Mouse (Mus musculus) 3134 (cell line): ENCODE data around the gene Plch1.

ENCODE experiments used
- DNase-seq: peaks from one replicate; pipeline ENCODE4 v3.0.0-alpha.2; 2011; ENCODE audit warnings: low spot score; ENCODE audit not compliant: insufficient read length; ENCODE audit errors: extremely low read depth

Plch1 gene

GRCm38 (mm10) chr3:63865069-63865468, 34.2 kb downstream of the Plch1 start:
- DNase-seq, result no peak

GRCm38 (mm10) chr3:63862716-63863115, 36.6 kb downstream of the Plch1 start:
- DNase-seq, result no peak

- no peak for DNase-seq
Measured at GRCm38 (mm10) chr3:63852828-63853227, 46.4 kb downstream of the Plch1 start.

- DNase-seq, result no peak
Measured at GRCm38 (mm10) chr3:63851125-63851698, 48.1 kb downstream of the Plch1 start.

- no peak for DNase-seq
Measured at GRCm38 (mm10) chr3:63849765-63850346, 49.4 kb downstream of the Plch1 start.

GRCm38 (mm10) chr3:63844141-63844540, 55.1 kb downstream of the Plch1 start:
- DNase-seq, result no peak

- DNase-seq, result no peak
Measured at GRCm38 (mm10) chr3:63842436-63842835, 56.8 kb downstream of the Plch1 start.

GRCm38 (mm10) chr3:63837750-63838149, 61.5 kb downstream of the Plch1 start:
- DNase-seq, result no peak

- DNase-seq, result no peak
Measured at GRCm38 (mm10) chr3:63836937-63837632, 62.2 kb downstream of the Plch1 start.

GRCm38 (mm10) chr3:63835816-63836215, 63.5 kb downstream of the Plch1 start:
- DNase-seq, result no peak

- no peak for DNase-seq
Measured at GRCm38 (mm10) chr3:63823874-63824400, 75.3 kb downstream of the Plch1 start.

- no peak for DNase-seq
Measured at GRCm38 (mm10) chr3:63822631-63823030, 76.6 kb downstream of the Plch1 start.

GRCm38 (mm10) chr3:63815131-63815530, 84.1 kb downstream of the Plch1 start:
- no peak for DNase-seq

GRCm38 (mm10) chr3:63814203-63814602, 85.1 kb downstream of the Plch1 start:
- DNase-seq, result no peak

- no peak for DNase-seq
Measured at GRCm38 (mm10) chr3:63806906-63807305, 92.4 kb downstream of the Plch1 start.

- no peak for DNase-seq
Measured at GRCm38 (mm10) chr3:63805496-63805895, 93.8 kb downstream of the Plch1 start.

- DNase-seq, result no peak
Measured at GRCm38 (mm10) chr3:63800685-63801084, 98.6 kb downstream of the Plch1 start.

- DNase-seq, result no peak
Measured at GRCm38 (mm10) chr3:63786805-63787365, 112.4 kb downstream of the Plch1 start.

- DNase-seq, result no peak
Measured at GRCm38 (mm10) chr3:63772617-63773305, 126.5 kb downstream of the Plch1 start.

- DNase-seq, result no peak
Measured at GRCm38 (mm10) chr3:63760821-63761220, 138.5 kb downstream of the Plch1 start.

- no peak for DNase-seq
Measured at GRCm38 (mm10) chr3:63740073-63740472, 159.2 kb downstream of the Plch1 start.
